Mouse (Mus musculus): Measurements from ENCODE around the gene Eefsec.
A peak's percentile ranks its signal among the peaks of the same experiment; 100 is the strongest.

Gene Eefsec

DNA sequence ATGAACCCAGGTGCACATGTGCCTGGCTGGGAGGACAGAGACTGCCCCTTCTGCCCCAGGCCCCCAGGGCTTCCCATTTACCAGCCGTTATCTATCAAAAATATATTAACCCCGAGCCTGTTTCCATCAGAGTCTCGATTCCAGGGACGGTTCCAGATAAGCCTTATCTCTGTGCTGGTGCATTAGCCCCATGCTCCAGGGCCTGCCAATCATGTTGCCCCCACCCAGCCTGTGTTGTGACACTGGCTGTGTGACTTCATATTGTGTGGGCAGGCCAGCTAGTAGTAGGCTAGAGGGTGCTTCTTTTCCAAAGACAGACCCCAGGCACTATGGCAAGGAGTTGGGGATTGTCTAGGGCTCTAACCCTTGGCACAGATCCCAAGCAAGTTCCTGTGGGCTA is 190.9 kb downstream of the Eefsec start:
- no peak for DNase-seq

DNA sequence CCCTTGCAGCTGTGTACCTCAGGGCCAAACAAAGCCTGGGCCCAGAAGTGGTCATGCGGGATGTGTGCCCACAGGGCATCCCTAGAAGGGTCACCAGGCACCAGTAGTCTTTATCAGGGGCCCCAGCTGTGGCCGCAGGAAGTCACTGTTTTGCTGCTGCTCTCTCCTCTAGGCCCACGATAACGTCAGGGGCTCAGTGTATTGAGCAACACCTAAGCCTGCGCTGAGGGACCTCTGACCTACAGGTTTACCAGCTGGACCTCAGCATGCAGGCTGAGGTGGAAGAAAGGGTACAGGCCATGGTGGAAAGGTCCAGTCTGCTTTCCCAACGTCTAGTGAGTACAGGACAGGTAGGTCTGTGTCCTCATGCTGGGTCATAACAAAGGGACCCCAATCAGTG is 192.3 kb downstream of the Eefsec start:
- no peak for DNase-seq

DNA sequence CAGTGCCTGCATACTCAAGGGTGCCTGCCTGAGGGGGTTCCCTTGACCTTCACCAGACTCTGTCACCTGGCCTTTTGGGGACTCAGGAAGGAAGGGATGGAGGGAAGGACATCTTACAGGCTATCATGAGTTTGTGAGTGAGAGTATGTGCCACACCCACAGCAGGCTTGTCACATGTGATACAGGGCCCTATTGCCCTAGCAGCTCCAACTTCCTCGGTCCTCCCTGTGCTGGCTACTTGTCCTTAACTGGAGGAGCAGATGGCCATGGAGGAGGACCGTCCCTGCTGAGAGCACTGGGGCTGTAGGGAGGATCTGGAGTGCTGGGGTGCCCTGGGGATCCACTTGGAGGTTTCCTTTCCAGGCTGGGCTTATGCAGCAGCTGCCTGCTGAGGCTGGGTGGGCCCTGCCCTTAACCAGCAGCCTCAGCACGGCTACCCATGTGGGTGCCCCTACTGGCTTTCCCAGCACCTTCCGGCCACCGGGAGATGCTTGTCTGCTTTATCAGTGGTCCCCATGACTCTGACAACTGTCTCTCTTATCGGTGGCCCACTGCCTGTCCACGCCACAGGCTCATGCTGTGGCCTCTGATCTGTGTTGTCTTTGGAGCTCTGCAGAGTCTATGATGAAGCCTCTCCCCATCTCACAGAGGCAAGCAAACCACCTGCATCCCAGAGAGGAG is 194.4 kb downstream of the Eefsec start:
- DNase-seq, result no peak

DNA sequence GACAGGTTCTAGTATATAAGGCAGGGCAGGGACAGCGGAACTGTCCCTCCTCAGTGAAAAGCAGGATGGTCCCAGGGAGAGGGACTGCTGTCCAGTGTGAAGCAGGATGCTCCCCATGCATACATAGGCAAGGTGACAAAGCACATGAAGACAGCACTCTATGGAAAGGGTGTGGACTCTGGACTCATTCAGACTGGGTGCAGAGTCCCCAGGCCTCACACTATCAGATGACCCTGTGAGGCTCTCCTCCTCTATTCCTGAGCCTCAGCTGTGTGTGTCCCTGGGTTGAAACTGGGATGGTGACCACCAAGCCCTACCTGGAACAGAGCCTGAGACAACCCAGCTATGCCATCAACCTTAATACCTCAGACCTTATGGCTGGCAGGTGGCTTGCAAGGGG is 194.9 kb downstream of the Eefsec start:
- DNase-seq, result no peak

DNA sequence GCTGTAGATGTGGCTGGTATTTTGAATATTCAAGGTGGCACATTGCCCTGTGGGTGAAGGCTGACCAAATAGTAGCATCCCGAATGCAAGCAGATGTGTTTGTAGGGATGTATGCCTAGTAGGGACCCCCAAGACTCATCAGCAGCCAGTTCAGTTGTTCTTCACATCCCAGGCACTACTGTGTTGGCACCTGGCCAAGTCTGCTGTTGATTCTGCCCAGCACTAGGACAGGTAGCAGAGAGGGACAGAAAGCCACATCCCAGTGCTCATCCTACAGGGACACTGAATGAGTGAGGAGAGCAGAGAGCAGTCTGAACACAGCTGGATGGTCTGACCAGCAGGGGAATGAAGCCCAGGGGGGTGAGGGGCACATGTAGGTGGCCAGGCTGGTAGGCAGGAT is 197.1 kb downstream of the Eefsec start:
- no peak for DNase-seq

DNA sequence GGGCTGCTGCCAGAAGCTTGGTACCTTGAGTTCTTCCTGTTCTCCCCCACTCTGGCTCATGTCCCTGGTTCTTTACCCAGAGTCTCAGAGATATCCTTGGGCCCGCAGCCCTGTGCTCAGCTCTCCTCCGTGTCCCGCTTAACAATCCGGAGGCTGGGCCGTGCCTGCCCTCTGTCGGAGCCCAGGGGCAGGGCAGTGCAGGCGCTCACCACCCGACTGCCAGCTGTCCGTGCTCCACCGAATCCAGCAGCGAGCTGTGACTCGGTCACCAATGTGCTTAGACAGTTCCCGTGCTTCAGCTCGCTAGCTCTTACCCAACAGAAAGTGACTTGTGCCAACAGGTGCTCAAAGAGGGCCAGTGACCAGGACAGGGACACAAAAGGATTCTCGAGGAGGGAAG is 203.7 kb downstream of the Eefsec start:
- peak; percentile 76 for DNase-seq

DNA sequence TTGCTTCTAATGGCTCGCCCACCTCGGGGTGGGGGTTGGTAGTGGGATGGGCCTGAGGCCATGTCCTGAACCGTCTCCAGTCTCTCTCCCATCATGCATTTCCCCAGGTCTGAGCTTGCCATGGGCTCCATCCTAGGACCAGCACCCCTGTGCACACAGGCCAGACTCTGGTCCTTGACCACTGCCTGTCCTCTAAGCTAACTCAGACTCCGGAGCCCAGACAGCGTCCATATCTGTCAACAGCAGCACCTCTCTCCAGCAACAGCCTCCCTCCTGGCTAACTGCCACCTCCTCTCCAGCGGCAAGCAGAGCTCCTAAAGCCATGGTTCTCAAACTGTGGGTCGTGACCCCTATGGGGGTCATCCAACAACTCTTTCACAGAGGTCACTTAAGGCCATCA is 209.8 kb downstream of the Eefsec start:
- DNase-seq, result peak; percentile 13

DNA sequence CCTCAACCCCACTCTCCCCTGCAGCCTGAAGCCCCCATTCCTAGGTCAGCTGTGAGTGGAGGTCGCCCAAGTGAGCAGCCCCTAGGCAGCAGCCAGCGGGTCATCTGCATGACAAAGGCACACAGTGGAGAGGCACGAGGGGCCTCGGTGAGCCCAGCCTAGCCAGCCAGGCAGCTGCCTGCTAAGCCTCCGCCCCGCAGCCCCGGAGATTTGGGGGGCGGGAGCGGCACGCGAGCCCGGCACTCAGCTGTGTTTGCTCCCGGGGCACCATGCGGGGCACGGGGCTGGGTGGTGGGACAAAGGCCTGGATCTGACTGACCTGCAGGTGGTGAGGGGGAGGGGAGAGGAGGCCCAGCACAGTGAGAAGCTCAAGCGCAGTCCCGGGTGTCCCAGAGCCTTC is 210.4 kb downstream of the Eefsec start:
- no peak for DNase-seq

DNA sequence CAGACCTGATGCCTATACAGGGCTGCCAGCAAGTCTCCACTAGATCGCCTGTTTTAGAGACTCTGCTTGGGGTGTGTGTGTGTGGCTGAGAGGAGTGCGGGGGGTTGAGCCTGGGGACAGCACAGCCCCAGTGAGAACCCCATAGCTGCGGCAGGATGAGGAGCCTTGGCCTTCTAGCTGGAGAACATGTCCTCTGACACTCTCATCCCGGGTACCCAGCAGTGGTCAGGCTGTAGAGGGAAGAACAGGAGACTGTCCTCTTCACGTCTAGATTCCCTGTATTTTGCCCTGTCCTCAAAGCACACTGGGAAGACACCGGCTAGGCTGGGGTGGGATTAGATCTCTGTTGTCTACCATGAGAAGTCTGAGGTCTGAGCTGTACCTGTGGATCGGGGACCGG is 210.9 kb downstream of the Eefsec start:
- DNase-seq, result no peak

DNA sequence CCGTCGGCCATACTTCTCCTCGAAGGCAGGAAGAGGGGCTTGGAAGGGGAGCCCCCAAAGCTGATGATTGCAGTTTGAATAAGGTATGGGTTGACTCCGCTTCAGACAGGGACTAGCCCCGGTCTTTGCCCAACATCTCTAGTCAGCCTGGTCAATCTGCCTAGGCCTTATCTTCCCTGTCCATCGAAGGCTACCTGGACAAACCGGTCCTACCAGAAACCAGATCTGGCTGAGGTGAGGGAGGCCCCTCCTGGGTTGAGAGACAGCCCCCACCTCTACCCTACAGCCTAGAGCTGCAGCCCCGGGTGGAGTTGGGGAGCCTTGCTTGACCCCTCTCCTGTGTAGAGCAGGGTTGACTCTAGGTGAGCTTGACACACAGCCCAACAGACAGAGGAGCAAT is 212.3 kb downstream of the Eefsec start:
- peak; percentile 28 for DNase-seq

DNA sequence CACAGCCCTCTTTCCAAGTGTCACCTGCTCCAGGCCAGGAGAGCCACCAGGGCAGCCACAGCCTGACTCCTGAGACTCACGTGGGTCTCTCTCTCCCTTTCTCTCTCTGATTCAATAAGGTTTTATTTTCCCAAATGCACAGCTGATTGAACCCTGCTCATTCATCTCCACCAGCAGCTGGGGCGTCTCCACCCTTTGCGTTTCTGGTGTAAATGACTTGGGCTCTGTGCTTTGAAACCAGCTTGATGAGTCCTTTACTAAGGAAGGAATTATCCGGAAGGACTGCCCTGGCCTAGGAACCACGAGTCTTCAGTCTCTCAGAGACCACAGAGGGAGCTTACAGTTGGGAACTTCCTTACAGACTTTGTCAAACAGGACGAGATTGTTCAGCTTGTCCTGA is 214.1 kb downstream of the Eefsec start:
- DNase-seq, result no peak

DNA sequence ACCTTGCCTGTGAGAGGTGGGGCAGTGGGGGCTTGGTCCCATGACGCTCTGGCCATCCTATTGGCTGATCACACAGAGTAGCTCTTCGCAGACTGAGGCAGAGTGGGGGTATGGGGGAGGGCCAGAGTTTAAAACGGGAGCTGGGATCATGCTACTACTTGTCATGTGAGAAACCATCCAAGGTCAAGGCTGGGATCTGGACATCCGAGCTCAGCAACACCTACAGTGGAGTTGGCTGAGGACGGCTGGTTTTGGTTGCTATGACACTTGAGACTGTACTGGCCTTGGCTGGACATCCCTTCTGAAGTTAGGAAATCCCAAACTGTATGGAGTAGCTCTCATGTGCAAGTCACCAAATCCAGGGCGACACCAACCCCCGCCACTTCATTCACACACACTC is 214.5 kb downstream of the Eefsec start:
- peak; percentile 6 for DNase-seq

DNA sequence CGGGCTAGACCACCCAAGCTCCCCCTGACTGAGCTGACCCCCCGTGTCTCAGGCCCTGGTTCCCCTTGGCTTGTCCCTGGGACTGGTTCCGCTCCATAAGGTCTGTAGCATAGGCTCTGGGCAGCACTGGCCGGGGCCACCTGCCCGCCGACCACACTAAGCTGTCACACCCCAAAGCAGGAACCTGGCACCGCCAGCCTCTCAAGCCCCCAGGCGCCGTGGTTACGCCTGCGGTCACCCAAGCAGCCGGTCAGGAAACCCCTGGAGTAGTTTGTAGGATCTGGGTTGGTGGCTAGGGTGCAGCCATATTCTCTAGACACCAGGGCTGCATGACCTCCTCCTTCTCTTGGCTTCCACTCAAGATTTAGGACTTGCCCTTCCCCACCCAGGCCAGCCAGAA is 217.1 kb downstream of the Eefsec start:
- no peak for DNase-seq

DNA sequence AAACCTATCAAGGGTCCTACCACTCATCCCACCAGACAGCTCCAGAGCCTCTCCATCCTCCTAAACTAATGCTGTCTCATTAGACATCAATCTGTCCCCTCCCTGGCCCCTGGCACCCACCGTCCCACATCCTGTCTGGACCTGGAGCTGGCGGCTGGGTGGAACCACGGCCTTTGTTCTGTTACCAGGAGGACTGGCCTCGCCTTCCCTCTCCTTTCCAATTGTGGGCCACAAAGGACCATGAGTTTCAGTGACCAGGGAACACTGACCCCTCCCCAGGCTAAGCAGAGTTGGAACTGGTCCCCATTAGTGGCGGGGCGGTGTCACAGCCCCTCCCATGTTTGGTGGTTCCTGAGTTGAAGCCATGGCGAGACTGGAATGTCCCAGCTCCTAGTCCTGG is 218.8 kb downstream of the Eefsec start:
- peak; percentile 35 for DNase-seq

DNA sequence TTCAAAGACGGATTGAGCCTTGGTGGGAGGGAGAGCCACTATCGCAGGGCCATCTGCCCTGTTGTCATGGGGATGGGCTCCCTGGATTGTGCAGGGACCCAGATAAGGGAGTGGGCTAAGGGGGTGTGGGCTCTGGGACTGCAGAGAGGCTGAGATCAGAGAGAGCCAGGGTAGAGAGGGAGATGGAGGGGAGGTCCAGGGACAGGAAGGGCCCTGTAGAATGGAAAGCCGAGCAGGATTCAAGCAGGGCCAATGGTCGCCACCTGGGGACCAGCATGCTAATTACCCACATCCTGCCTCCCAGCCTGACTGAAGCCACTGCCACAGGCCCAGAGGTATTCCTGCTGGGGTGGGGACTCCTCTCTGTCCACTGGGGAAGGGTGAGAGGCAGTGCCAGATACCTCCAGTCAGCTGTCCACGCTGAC is 219.8 kb downstream of the Eefsec start:
- DNase-seq, result no peak

DNA sequence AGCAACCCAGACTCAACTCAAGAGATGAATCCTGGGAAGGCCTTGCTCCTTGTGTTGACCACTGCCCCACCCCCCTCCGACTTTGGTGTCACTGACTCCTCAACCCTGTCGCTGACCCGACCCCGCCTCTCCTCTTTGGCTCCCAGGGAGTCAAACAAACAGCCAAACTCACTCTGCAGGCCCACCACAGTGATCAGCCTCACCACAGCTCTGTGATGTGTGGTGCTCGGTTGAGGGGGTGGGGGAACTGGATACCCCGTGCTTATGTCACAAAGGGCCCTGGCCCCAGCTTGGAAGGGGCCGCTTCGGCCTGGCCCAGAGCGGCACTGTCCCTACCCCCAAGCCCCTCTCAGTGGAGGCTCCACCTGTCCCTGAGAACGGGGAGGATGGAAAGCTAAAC is 224.4 kb downstream of the Eefsec start, which contains the start of gene Dnajb8:
Dnajb8 (plus strand) TSS at position 301 of the 400 bp plus-strand sequence.
- no peak for DNase-seq

DNA sequence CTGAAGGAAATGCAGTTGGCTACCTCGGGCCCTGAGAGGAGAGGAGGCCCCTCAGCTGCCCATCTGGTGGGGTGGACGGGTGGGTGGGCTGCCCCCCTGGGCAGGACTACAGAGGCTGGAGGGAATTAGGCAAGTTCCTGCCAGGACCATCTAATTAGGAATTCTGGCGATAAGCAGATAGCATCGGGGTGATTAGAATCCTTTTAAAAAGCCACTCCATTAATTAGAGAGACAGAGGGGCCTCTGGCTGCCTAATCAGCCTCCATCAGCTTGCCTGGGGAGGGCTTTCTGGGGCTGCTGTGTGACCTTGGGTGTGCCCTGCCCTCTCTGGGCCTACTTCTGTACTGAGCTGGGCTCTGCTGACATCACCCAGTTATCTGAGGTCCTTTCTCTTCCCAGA is 227.2 kb downstream of the Eefsec start:
- no peak for DNase-seq

DNA sequence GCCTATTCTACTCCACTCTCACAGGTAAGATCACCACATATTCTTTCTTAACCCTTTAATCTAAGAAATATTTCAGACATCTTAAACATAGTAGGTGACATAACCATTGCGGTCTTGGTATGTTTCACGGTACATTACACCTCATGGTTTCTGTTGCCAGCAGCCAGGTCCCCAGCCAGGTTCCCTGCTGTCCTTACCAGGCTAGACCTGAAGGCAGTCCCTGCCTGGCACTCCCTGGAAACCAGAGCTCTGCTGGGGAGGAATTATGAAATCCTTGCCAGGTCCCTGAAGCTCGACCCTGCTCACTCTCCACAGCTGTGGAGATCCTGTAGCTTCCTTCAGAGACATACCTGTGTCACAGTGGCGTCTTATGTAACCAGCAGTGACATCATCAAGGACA is 230.1 kb downstream of the Eefsec start:
- no peak for DNase-seq

DNA sequence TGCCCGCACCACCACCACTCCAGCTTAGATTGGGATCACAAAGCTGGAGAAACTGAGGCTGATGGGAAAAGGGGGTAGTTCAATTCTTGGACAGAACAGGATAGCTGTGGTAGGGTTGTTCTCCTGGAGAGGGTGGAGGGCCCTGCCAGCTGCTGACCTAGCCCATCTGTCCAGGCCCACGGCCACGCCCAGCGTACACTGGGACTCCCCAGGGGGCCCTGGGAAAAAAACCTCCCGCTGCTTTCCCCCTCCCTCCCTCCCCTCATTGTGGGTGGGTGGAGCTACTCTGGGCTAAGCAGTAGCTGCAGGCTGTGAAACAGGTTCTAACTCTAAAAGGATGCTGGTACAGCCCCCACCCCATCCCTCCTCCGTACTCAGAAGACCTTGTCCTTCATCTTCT is 230.5 kb downstream of the Eefsec start:
- DNase-seq, result no peak

DNA sequence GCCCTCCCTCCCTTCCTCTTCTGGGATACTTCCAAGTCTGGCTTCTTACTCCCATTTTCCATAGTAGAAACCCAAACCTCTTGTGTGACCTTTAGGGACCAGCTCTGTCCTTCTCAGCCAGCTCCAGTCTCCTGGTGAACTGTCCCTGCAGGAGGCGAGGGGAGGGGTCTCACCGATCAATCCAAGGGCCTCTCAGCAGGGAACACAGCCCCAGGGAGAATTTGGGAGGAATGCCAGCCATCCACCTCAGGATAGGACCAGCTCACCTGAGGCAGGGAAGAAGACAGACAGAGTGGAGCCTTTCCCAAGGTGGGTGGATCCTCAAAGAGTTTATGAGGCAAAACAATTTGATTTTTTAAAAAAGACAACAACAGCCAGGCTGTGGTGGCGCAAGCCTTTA is 236.2 kb downstream of the Eefsec start:
- DNase-seq, result no peak

DNA sequence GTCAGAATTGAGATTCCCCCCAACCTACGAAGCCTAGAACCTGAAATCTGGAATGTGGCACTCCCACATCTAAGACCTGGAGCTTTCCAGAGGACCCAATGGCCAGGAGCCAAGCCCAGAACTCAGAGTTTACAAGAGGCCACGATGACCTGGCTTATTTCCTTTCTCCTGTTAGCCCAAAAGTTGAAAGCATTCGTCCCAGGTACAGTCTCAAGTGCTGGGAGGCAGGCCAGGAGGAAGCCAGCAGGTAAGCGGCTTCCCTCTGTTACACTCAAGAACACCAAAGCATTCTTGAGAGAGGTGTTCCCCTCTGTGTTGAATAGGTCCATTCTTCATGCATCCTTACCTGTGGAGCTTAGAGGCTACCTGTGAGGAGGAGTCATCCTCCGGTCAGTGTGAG is 236.9 kb downstream of the Eefsec start:
- peak; percentile 53 for DNase-seq

DNA sequence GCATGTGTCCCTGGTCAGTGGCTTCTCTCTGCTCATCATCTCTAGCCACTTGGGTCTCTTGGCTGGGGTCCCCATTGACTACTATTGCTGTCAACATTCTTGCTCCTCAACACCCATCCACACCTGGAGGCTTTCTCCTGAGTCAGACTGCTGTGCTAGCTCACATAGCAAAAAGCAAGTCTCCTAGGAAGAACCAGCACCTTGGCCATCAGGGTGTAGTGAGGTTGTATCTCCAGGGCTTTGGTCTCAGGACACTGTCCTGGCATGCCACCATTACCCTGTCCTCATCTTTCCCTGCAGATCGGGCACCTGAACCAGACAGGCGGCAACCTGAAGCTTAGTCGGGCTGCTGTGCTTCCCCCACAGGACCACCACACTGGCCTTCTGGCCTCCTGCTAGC is 238.0 kb downstream of the Eefsec start:
- DNase-seq, result no peak

DNA sequence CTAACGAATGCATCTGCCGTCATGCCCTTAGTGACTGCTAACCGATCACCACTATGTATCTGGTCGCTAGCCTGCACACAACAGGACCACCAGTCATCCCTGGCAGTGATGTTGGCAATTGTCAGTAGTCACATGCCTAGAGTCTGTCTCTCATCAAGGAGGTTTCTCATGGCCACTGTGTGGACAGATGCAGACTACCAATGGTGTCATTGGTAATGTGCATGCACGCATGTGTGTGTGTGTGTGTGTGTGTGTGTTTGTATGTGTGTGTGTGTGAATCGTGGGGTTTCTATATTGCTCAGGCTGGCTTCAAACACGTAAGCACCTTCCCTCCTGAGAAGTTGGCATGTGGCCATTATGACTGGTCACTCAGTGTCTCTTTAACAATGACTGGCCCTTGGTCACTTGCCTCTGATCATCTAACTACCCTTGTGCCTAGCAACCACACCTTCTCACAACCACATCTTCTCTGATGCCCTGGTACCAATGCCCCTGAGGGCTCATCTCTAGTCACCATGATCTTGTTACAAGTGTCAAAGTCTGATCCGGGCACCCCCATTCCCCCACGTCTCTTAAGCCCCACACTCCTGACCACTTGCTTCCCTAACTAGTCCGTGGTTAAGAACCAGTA is 238.8 kb downstream of the Eefsec start:
- DNase-seq, result no peak

Measured in lung, postnatal 36 days (tissue).